Mouse (Mus musculus) stomach, postnatal 0 days (tissue): ENCODE measurements at regions not wholly inside any gene's neighbourhood (a gene's known extent, or its start where the extent isn't known, plus 50 kb on each side); places are given as distances from the start of the nearest gene placed in this dataset.

Source experiments
- ATAC-seq: fragments of 200-750 bp; cut with Nextera tagmentation; 2 replicates; pipeline ENCODE4 v1.8.0; 2017; ENCODE audit not compliant: low FRiP score, low TSS enrichment
- DNase-seq: peaks from one replicate; pipeline ENCODE4 v3.0.0-alpha.2; 2016; ENCODE audit warnings: low spot score
- H3K27ac ChIP-seq: fragments of 300-500 bp; sonication (generic); replicated peaks from 2 replicates; pipeline ENCODE4 v1.5.1; 2014; ENCODE audit warnings: mild to moderate bottlenecking, control low read depth
- H3K27me3 ChIP-seq: fragments of 300-500 bp; sonication (generic); 2 replicates; pipeline ENCODE4 v1.6.1; 2014; ENCODE audit warnings: low read length; ENCODE audit not compliant: control insufficient read depth, insufficient read depth
- H3K36me3 ChIP-seq: fragments of 300-500 bp; sonication (generic); 2 replicates; pipeline ENCODE4 v1.6.1; 2014; ENCODE audit warnings: low read length, mixed read lengths; ENCODE audit not compliant: control insufficient read depth, insufficient read depth
- H3K4me1 ChIP-seq: fragments of 300-500 bp; sonication (generic); replicated peaks from 2 replicates; pipeline ENCODE4 v1.6.1; 2014; ENCODE audit warnings: antibody characterized with exemption; ENCODE audit not compliant: control insufficient read depth, insufficient read depth
- H3K4me2 ChIP-seq: fragments of 300-500 bp; sonication (generic); replicated peaks from 2 replicates; pipeline ENCODE4 v1.6.1; 2014; ENCODE audit warnings: low read depth, mild to moderate bottlenecking, control low read depth, moderate library complexity
- H3K4me3 ChIP-seq: fragments of 300-500 bp; sonication (generic); 2 replicates; pipeline ENCODE4 v1.5.1; 2014; ENCODE audit warnings: low read depth, low read length, control low read depth
- H3K9ac ChIP-seq: fragments of 300-500 bp; sonication (generic); 2 replicates; pipeline ENCODE4 v1.6.1; 2014; ENCODE audit warnings: mild to moderate bottlenecking, low read length, control low read depth, mixed read lengths
- H3K9me3 ChIP-seq: fragments of 300-500 bp; sonication (generic); 2 replicates; pipeline ENCODE4 v1.6.1; 2016; ENCODE audit warnings: low read length; ENCODE audit not compliant: control insufficient read depth
- CTCF ChIP-seq: IDR thresholded peaks from 2 replicates; pipeline ENCODE4 v1.5.1; 2016; ENCODE audit warnings: antibody characterized with exemption, low read depth, mild to moderate bottlenecking, moderate library complexity
- EP300 ChIP-seq: optimal IDR thresholded peaks from 2 replicates; pipeline ENCODE3; 2016; ENCODE audit warnings: antibody characterized with exemption
- WGBS: fragments of 180-500 bp; shearing (Covaris S2); extraction: QIAGEN DNeasy Blood & Tissue Kit; methylation state at CpG from one replicate; pipeline ENCODE4 v1.1.7; 2014; 5-methylcytosine and 5-hydroxymethylcytosine counted together

GRCm38 (mm10) chr10:99827476-99827875 is 68.0 kb upstream of the Csl start:
- no peak overlapping the region for H3K27ac ChIP-seq
- WGBS = 77% methylated on average over 4 of the region's 4 CpGs
- H3K4me3 ChIP-seq = no peak overlapping the region
- H3K9ac ChIP-seq = no peak overlapping the region
- no peaks in the 10 kb centered on the region for H3K27me3 ChIP-seq
- TF ChIP-seq CTCF = no peak
- TF ChIP-seq EP300 = no peak
- H3K4me2 ChIP-seq = no peak overlapping the region
- ATAC-seq = no peak
- no peak for DNase-seq
- no peaks in the 10 kb centered on the region for H3K4me1 ChIP-seq
- H3K9me3 ChIP-seq = no peaks in the 10 kb centered on the region
- H3K36me3 ChIP-seq = no peaks in the 10 kb centered on the region

- ATAC-seq = no peak
- 82% methylated on average over 4 of the region's 4 CpGs for WGBS
Observed at GRCm38 (mm10) chr10:99825881-99826280, 66.4 kb upstream of the Csl start.

GRCm38 (mm10) chr10:99812069-99812650 is 52.7 kb upstream of the Csl start:
- Histone ChIP-seq H3K4me1 (no peaks in the 10 kb centered on the region), H3K27me3 (no peaks in the 10 kb centered on the region), H3K27ac (no peak overlapping the region), H3K36me3 (no peaks in the 10 kb centered on the region), H3K9ac (no peak overlapping the region), H3K4me3 (no peak overlapping the region), H3K9me3 (no peaks in the 10 kb centered on the region), H3K4me2 (no peak overlapping the region)
- TF ChIP-seq CTCF (no peak), EP300 (no peak)
- ATAC-seq = peak; percentile 54; the same call in 1 of the 2 replicates
- DNase-seq = no peak
- 51% methylated on average over 7 of the region's 7 CpGs for WGBS

More at GRCm38 (mm10) chr10:99825881-99826280, 66.4 kb upstream of the Csl start:
- Histone ChIP-seq H3K27ac (no peak overlapping the region), H3K4me3 (no peak overlapping the region), H3K4me1 (no peaks in the 10 kb centered on the region), H3K9me3 (no peaks in the 10 kb centered on the region), H3K9ac (no peak overlapping the region), H3K4me2 (no peak overlapping the region), H3K27me3 (no peaks in the 10 kb centered on the region), H3K36me3 (no peaks in the 10 kb centered on the region)
- no peak for DNase-seq
- TF ChIP-seq EP300 = no peak
- no peak for TF ChIP-seq CTCF

GRCm38 (mm10) chr10:99811430-99811829 is 52.0 kb upstream of the Csl start:
- Histone ChIP-seq H3K36me3 (no peaks in the 10 kb centered on the region), H3K4me2 (no peak overlapping the region), H3K9ac (no peak overlapping the region), H3K27ac (no peak overlapping the region), H3K4me1 (no peaks in the 10 kb centered on the region), H3K9me3 (no peaks in the 10 kb centered on the region), H3K4me3 (no peak overlapping the region), H3K27me3 (no peaks in the 10 kb centered on the region)
- WGBS = 76% methylated on average over 1 of the region's 1 CpGs
- DNase-seq (no peak), ATAC-seq (no peak)
- no peak for TF ChIP-seq EP300
- no peak for TF ChIP-seq CTCF
